Mouse (Mus musculus) ES-E14 (cell line): ENCODE results near the gene Fem1a.

Experiments used
- CHD2 ChIP-seq: IDR thresholded peaks from 2 replicates; pipeline ENCODE4 v1.6.1; 2014; ENCODE audit warnings: mild to moderate bottlenecking, low read depth, low read length, inconsistent platforms
- MAFK ChIP-seq: IDR thresholded peaks from 2 replicates; pipeline ENCODE4 v1.6.1; 2014; ENCODE audit warnings: mild to moderate bottlenecking, low read depth, low read length, inconsistent platforms; ENCODE audit not compliant: insufficient read depth
- ZC3H11A ChIP-seq: IDR thresholded peaks from 2 replicates; pipeline ENCODE4 v1.6.1; 2012; ENCODE audit warnings: low read depth, mild to moderate bottlenecking, inconsistent platforms, low read length, borderline replicate concordance
- ZNF384 ChIP-seq: IDR thresholded peaks from 2 replicates; pipeline ENCODE4 v1.6.1; 2012; ENCODE audit warnings: low read depth, low read length, inconsistent platforms

DNA sequence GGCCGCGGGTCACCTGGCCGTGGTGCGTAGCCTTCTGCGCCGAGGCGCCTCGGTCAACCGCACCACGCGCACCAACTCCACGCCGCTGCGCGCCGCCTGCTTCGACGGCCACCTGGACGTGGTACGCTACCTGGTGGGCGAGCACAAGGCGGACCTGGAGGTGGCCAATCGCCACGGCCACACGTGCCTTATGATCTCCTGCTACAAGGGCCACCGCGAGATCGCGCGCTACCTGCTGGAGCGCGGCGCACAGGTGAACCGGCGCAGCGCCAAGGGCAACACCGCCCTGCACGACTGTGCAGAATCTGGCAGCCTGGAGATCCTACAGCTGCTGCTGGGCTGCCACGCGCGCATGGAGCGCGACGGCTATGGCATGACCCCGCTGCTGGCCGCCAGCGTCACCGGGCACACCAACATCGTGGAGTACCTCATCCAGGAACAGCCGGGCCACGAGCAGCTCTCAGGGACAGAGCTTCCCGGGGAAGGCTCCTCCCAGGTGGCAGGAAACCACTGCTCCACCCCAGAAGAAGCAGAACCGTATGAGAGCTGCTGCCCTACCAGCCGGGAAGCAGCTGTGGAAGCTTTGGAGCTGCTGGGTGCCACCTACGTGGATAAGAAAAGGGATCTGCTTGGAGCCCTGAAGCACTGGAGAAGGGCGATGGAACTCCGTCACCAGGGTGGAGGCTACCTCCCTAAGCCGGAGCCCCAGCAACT lies 728 bp downstream of the Fem1a start:
- TF ChIP-seq MAFK = no peak
- TF ChIP-seq ZNF384 = no peak
- no peak for TF ChIP-seq CHD2
- TF ChIP-seq ZC3H11A = no peak
